In genomic region chr5:107147413-107147812, GRCm38 (mm10) we compare ENCODE assay signal across 7 mouse cellular contexts.
"Had no signal": no experiment of that assay in that cellular context is flagged by ENCODE, and none has a peak within 500 bp of the region (broad histone marks: within the 10 kb centered on the region; RNA-seq: fewer than 3 reads in every experiment).

No protein-coding gene starts in this region.

- H3K27me3 ChIP-seq: kidney, embryonic 15.5 days; limb, embryonic 15.5 days; liver, embryonic 12.5 days; lung, embryonic 15.5 days; neural tube, embryonic 12.5 days had no signal

- H3K9me3 ChIP-seq: kidney, embryonic 15.5 days; limb, embryonic 15.5 days; liver, embryonic 12.5 days; lung, embryonic 15.5 days; neural tube, embryonic 12.5 days had no signal

- H3K9ac ChIP-seq: kidney, embryonic 15.5 days; limb, embryonic 15.5 days; liver, embryonic 12.5 days; lung, embryonic 15.5 days; neural tube, embryonic 12.5 days had no signal

- H3K4me3 ChIP-seq: kidney, embryonic 15.5 days; limb, embryonic 15.5 days; liver, embryonic 12.5 days; lung, embryonic 15.5 days; neural tube, embryonic 12.5 days had no signal

- DNase-seq: thymus, postnatal 4 days had no signal

- H3K27ac ChIP-seq: limb, embryonic 15.5 days; liver, embryonic 12.5 days; neural tube, embryonic 12.5 days; stomach, postnatal 0 days had no signal

- ATAC-seq: liver, embryonic 12.5 days had no signal

- H3K4me2 ChIP-seq: kidney, embryonic 15.5 days; limb, embryonic 15.5 days; liver, embryonic 12.5 days; lung, embryonic 15.5 days; neural tube, embryonic 12.5 days had no signal

- H3K36me3 ChIP-seq: kidney, embryonic 15.5 days; lung, embryonic 15.5 days; neural tube, embryonic 12.5 days had no signal
